ENCODE assay signal across 24 mouse cellular contexts in genomic region chr14:48190946-48191345, GRCm38 (mm10).
"Had no signal": no experiment of that assay in that cellular context is flagged by ENCODE, and none has a peak within 500 bp of the region (broad histone marks: within the 10 kb centered on the region; RNA-seq: fewer than 3 reads in every experiment).

No protein-coding gene starts in this region.

- DNase-seq: gastrocnemius, postnatal 14 days; gastrocnemius, postnatal 36 days; heart, adult 18-20 months; heart, postnatal 10 days; kidney, adult 11 months; kidney, adult 2 months; kidney, adult 9 months; kidney, postnatal 14 days; kidney, postnatal 36 days; layer of hippocampus, adult 9-11 months; layer of hippocampus, postnatal 36 days; left cerebral cortex, postnatal 4 days had no signal

- ATAC-seq: hindbrain, postnatal 0 days; intestine, embryonic 16.5 days; liver, embryonic 12.5 days had no signal

- H3K4me3 ChIP-seq: heart, embryonic 10.5 days; heart, embryonic 12.5 days; hindbrain, embryonic 12.5 days; kidney, embryonic 15.5 days; limb, embryonic 13.5 days; limb, embryonic 15.5 days; liver, embryonic 12.5 days had no signal

- H3K4me1 ChIP-seq: liver, embryonic 12.5 days had no signal

- H3K9me3 ChIP-seq: heart, embryonic 10.5 days; heart, embryonic 12.5 days; hindbrain, embryonic 12.5 days; kidney, embryonic 15.5 days; limb, embryonic 13.5 days; limb, embryonic 15.5 days; liver, embryonic 12.5 days had no signal

- H3K4me2 ChIP-seq: heart, embryonic 12.5 days; hindbrain, embryonic 12.5 days; hindbrain, embryonic 14.5 days; kidney, embryonic 15.5 days; limb, embryonic 13.5 days; limb, embryonic 15.5 days; liver, embryonic 12.5 days had no signal

- H3K9ac ChIP-seq: heart, embryonic 12.5 days; hindbrain, embryonic 12.5 days; hindbrain, embryonic 14.5 days; kidney, embryonic 15.5 days; limb, embryonic 13.5 days; limb, embryonic 15.5 days; liver, embryonic 12.5 days; liver, embryonic 14.5 days had no signal

- H3K27ac ChIP-seq: heart, embryonic 10.5 days; hindbrain, embryonic 12.5 days; hindbrain, embryonic 14.5 days; hindbrain, postnatal 0 days; kidney, embryonic 15.5 days; kidney, postnatal 0 days; limb, embryonic 13.5 days; limb, embryonic 15.5 days; liver, embryonic 12.5 days; liver, embryonic 14.5 days had no signal

- H3K27me3 ChIP-seq: hindbrain, embryonic 12.5 days; kidney, embryonic 15.5 days; limb, embryonic 13.5 days; limb, embryonic 15.5 days; liver, embryonic 12.5 days had no signal

- H3K36me3 ChIP-seq: heart, embryonic 10.5 days; heart, embryonic 12.5 days; hindbrain, embryonic 12.5 days; kidney, embryonic 15.5 days; limb, embryonic 13.5 days; limb, embryonic 15.5 days; liver, embryonic 12.5 days had no signal
